Mouse (Mus musculus) heart, embryonic 16.5 days (tissue): ENCODE results near the gene Ttll8. TPM values are rescaled to one million over a fixed set of nuclear protein-coding genes. Genes with fewer than 3 reads are reported as not detected.
A peak's percentile ranks its signal among the peaks of the same experiment; 100 is the strongest.

Experiments used
- ATAC-seq: fragments of 200-750 bp; cut with Nextera tagmentation; replicated peaks from 2 replicates; pipeline ENCODE4 v1.8.0; 2017; ENCODE audit warnings: moderate number of reproducible peaks; ENCODE audit not compliant: insufficient read depth, low FRiP score; ENCODE audit errors: extremely low read depth
- H3K27ac ChIP-seq: fragments of 300-500 bp; sonication (generic); 2 replicates; pipeline ENCODE4 v1.5.1; 2014; ENCODE audit warnings: mild to moderate bottlenecking, low read length, control low read depth, moderate library complexity
- H3K27me3 ChIP-seq: fragments of 300-500 bp; sonication (generic); 2 replicates; pipeline ENCODE4 v1.6.1; 2014; ENCODE audit warnings: low read length, mixed read lengths; ENCODE audit not compliant: control insufficient read depth, insufficient read depth
- H3K36me3 ChIP-seq: fragments of 300-500 bp; sonication (generic); 2 replicates; pipeline ENCODE4 v1.6.1; 2014; ENCODE audit not compliant: control insufficient read depth, insufficient read depth
- H3K4me1 ChIP-seq: fragments of 300-500 bp; sonication (generic); 2 replicates; pipeline ENCODE4 v1.6.1; 2014; ENCODE audit warnings: low read length, mixed read lengths; ENCODE audit not compliant: control insufficient read depth, insufficient read depth
- H3K4me2 ChIP-seq: fragments of 300-500 bp; sonication (generic); 2 replicates; pipeline ENCODE4 v1.6.1; 2014; ENCODE audit warnings: low read depth, mild to moderate bottlenecking, control low read depth, low read length
- H3K4me3 ChIP-seq: fragments of 300-500 bp; sonication (generic); 2 replicates; pipeline ENCODE4 v1.5.1; 2014; ENCODE audit warnings: mild to moderate bottlenecking, control low read depth, low read length
- H3K9ac ChIP-seq: fragments of 300-500 bp; sonication (generic); 2 replicates; pipeline ENCODE4 v1.6.1; 2014; ENCODE audit warnings: low read length, control low read depth
- H3K9me3 ChIP-seq: fragments of 300-500 bp; sonication (generic); replicated peaks from 2 replicates; pipeline ENCODE4 v1.6.1; 2016; ENCODE audit warnings: low read length; ENCODE audit not compliant: control insufficient read depth
- WGBS: fragments of 180-500 bp; shearing (Covaris S2); extraction: QIAGEN DNeasy Blood & Tissue Kit; methylation state at CpG from one replicate; pipeline ENCODE4 v1.1.7; 2014; 5-methylcytosine and 5-hydroxymethylcytosine counted together
- polyA plus RNA-seq: library from polyadenylated mRNA; unstranded; fragments of >200 nt; fragmentation: Nextera tagmentation; extraction: Ambion mirVana; gene quantifications from 2 replicates; pipeline ENCODE4 v1.2.1, GENCODE M21; 2015

The Ttll8 gene
- polyA plus RNA-seq: not detected in 2 replicates

GRCm38 (mm10) chr15:88954368-88955072 is at the start of gene Ttll8:
Gene Ttll8 (minus strand): TSS chr15:88954418.
- H3K27me3 ChIP-seq: peaks cover 23% of the 10 kb centered on the region
- 4% methylated on average over 53 of the region's 53 CpGs for WGBS
- H3K9me3 ChIP-seq: no peaks in the 10 kb centered on the region
- H3K4me2 ChIP-seq: peak within 1 kb of the TSS; percentile 78
- H3K36me3 ChIP-seq: no peaks in the 10 kb centered on the region
- peak within 1 kb of the TSS; percentile 58 for H3K9ac ChIP-seq
- no peak for ATAC-seq
- peak within 1 kb of the TSS; percentile 48 for H3K4me3 ChIP-seq
- H3K4me1 ChIP-seq: no peaks in the 10 kb centered on the region
- no peak within 1 kb of the TSS for H3K27ac ChIP-seq

- no peak for ATAC-seq
- H3K4me1 ChIP-seq: no peaks in the 10 kb centered on the region
- WGBS: 65% methylated on average over 3 of the region's 3 CpGs
- no peaks in the 10 kb centered on the region for H3K36me3 ChIP-seq
- no peak overlapping the region for H3K4me2 ChIP-seq
- H3K27ac ChIP-seq: no peak overlapping the region
- H3K9ac ChIP-seq: no peak overlapping the region
- no peaks in the 10 kb centered on the region for H3K27me3 ChIP-seq
- H3K4me3 ChIP-seq: no peak overlapping the region
- H3K9me3 ChIP-seq: no peaks in the 10 kb centered on the region
These were observed 47.0 kb upstream of the Ttll8 start for GRCm38 (mm10) chr15:89001245-89001644.

DNA sequence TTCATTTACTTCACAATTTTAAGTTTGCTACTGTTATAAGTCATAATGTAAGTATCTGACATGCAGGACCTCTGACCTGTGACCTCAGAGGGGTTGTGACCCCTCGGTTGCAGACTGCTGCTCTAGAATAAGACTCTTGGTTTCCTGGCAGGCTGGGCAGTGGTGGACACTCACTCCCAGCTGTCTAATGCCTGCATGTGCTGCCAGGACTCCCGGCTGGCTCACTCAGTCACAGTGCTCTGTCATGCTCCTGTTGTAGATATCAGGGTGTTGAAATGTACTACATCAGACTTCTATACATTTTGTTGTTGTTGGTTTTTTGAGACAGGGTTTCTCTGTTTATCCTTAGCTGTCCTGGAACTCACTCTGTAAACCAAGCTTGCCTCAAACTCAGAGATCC is 46.1 kb upstream of the Ttll8 start:
- ATAC-seq: no peak
- no peaks in the 10 kb centered on the region for H3K27me3 ChIP-seq
- WGBS: 37% methylated on average over 2 of the region's 2 CpGs
- no peak overlapping the region for H3K9ac ChIP-seq
- H3K4me1 ChIP-seq: no peaks in the 10 kb centered on the region
- no peak overlapping the region for H3K4me3 ChIP-seq
- H3K4me2 ChIP-seq: no peak overlapping the region
- H3K27ac ChIP-seq: no peak overlapping the region
- no peaks in the 10 kb centered on the region for H3K36me3 ChIP-seq
- no peaks in the 10 kb centered on the region for H3K9me3 ChIP-seq

DNA sequence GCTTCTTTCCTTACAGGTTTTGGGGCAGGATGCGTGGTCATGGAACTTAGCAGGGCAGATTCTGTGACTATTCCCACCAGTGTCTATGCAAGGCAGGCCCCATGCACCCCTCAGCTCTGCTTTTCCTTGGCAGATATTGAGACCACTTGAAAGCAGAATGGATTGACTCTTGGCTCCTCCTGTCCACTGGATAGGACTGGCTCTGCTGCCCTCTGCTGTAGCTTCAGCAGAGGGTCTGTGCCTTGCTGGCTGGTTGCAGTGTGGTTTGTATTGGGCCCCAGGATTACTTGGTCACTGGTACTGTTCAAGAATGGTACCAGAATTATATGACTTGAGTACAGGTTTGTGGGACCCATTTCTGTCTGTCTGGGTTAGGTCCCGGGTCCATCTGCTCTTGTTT is 44.9 kb upstream of the Ttll8 start:
- Histone ChIP-seq H3K9me3 (no peaks in the 10 kb centered on the region), H3K4me2 (no peak overlapping the region), H3K4me1 (no peaks in the 10 kb centered on the region), H3K27me3 (no peaks in the 10 kb centered on the region), H3K9ac (no peak overlapping the region), H3K27ac (no peak overlapping the region), H3K36me3 (no peaks in the 10 kb centered on the region), H3K4me3 (no peak overlapping the region)
- whole genome bisulfite sequencing: 61% methylated on average over 2 of the region's 2 CpGs
- 0 out of 2 replicates have a peak, but pooled peaks have one; percentile 52 for ATAC-seq

- Histone ChIP-seq H3K36me3 (no peaks in the 10 kb centered on the region), H3K4me3 (no peak overlapping the region), H3K9ac (no peak overlapping the region), H3K27ac (no peak overlapping the region), H3K9me3 (no peaks in the 10 kb centered on the region), H3K4me2 (no peak overlapping the region), H3K4me1 (no peaks in the 10 kb centered on the region), H3K27me3 (no peaks in the 10 kb centered on the region)
- no peak for ATAC-seq
- 74% methylated on average over 8 of the region's 8 CpGs for WGBS
These were observed 44.4 kb upstream of the Ttll8 start for GRCm38 (mm10) chr15:88998636-88999035.

- no peaks in the 10 kb centered on the region for H3K9me3 ChIP-seq
- no peak overlapping the region for H3K9ac ChIP-seq
- H3K27me3 ChIP-seq: no peaks in the 10 kb centered on the region
- H3K36me3 ChIP-seq: no peaks in the 10 kb centered on the region
- no peak overlapping the region for H3K4me2 ChIP-seq
- no peak for ATAC-seq
- H3K4me3 ChIP-seq: no peak overlapping the region
- no peak overlapping the region for H3K27ac ChIP-seq
- H3K4me1 ChIP-seq: no peaks in the 10 kb centered on the region
- WGBS: 50% methylated on average over 2 of the region's 2 CpGs
These were observed 35.0 kb upstream of the Ttll8 start for GRCm38 (mm10) chr15:88989236-88989635.

DNA sequence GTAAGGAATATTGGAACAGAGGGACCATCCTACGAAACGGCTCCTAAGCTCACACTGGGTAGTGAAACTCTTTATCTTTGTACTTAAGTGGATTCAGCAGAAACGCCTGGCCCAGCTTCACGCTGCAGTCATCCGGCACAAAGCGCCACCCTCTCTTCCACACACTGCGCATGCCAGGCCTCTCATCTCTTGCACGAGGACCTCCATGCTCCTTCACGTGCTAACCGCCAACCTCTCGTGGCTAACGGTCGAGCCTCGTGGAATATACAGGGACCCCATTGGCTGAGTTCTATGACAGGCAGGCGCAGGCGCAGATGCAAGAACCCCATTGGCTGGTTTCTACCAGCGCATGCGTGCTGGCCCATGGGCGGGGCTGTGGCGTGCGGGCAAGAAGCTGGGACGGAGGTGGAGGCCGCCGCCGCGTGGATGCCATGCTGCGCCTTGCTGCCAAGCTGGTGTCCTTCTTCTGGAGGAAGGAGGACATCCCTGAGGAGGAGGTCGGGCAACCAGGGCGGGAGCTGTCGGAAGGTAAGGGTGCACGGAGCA is 28.4 kb upstream of the Ttll8 start, which contains the start of gene Mov10l1:
Gene Mov10l1, plus strand, starts transcription at position 376 of the 546 bp plus-strand sequence.
- no peaks in the 10 kb centered on the region for H3K9me3 ChIP-seq
- H3K27ac ChIP-seq: no peak within 1 kb of the TSS
- no peak within 1 kb of the TSS for H3K4me2 ChIP-seq
- no peaks in the 10 kb centered on the region for H3K27me3 ChIP-seq
- H3K4me3 ChIP-seq: no peak within 1 kb of the TSS
- H3K36me3 ChIP-seq: no peaks in the 10 kb centered on the region
- 85% methylated on average over 31 of the region's 31 CpGs for WGBS
- ATAC-seq: no peak
- no peaks in the 10 kb centered on the region for H3K4me1 ChIP-seq
- no peak within 1 kb of the TSS for H3K9ac ChIP-seq

DNA sequence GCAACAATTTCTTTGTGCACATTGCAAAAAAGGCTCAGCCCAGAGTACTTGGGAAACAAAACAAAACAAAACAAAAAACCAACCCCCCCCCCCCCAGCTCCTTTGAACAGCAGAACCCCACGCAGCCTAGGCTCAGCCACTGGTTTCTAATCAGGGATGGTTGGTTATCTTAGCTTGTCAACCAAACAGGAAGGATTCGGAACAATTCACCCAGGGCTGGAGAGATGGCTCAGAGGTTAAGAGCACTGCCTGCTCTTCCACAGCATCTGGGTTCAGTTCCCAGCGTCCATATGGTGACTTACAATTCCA is 24.9 kb upstream of the Ttll8 start:
- H3K27me3 ChIP-seq: no peaks in the 10 kb centered on the region
- H3K9me3 ChIP-seq: no peaks in the 10 kb centered on the region
- no peak overlapping the region for H3K27ac ChIP-seq
- H3K4me2 ChIP-seq: no peak overlapping the region
- H3K4me3 ChIP-seq: no peak overlapping the region
- no peak overlapping the region for H3K9ac ChIP-seq
- ATAC-seq: no peak
- WGBS: 45% methylated on average over 3 of the region's 3 CpGs
- no peaks in the 10 kb centered on the region for H3K36me3 ChIP-seq
- no peaks in the 10 kb centered on the region for H3K4me1 ChIP-seq

- ATAC-seq: no peak
- no peaks in the 10 kb centered on the region for H3K4me1 ChIP-seq
- H3K9me3 ChIP-seq: no peaks in the 10 kb centered on the region
- no peak within 1 kb of the TSS for H3K4me3 ChIP-seq
- no peak within 1 kb of the TSS for H3K9ac ChIP-seq
- no peaks in the 10 kb centered on the region for H3K36me3 ChIP-seq
- H3K27me3 ChIP-seq: no peaks in the 10 kb centered on the region
- no peak within 1 kb of the TSS for H3K4me2 ChIP-seq
- no peak within 1 kb of the TSS for H3K27ac ChIP-seq
- WGBS: 76% methylated on average over 10 of the region's 10 CpGs
These were observed 24.3 kb upstream of the Ttll8 start, which contains the start of gene Mlc1 for GRCm38 (mm10) chr15:88978281-88979137. Gene Mlc1 (minus strand): TSS chr15:88979007.
